Mouse (Mus musculus) heart, adult 2 months (tissue): ENCODE measurements at regions not wholly inside any gene's neighbourhood (a gene's known extent, or its start where the extent isn't known, plus 50 kb on each side); places are given as distances from the start of the nearest gene placed in this dataset.

Source experiments
- CTCF ChIP-seq: fragments of 200-600 bp; IDR thresholded peaks from 2 replicates; pipeline ENCODE4 v1.8.1; 2022; ENCODE audit warnings: antibody characterized with exemption, mild to moderate bottlenecking, moderate library complexity
- POLR2A ChIP-seq: fragments of 200-500 bp; IDR thresholded peaks from 2 replicates; pipeline ENCODE4 v1.6.1; 2011; ENCODE audit warnings: mild to moderate bottlenecking, low read depth, low read length, control low read depth; ENCODE audit not compliant: insufficient read depth

GRCm38 (mm10) chr19:53449137-53449783, 58.9 kb upstream of the Smndc1 start:
- TF ChIP-seq CTCF (no peak), POLR2A (no peak)
